Mouse (Mus musculus) C2C12 (cell line): Measurements from ENCODE around the gene Tmem30a. TPM values are rescaled to one million over a fixed set of nuclear protein-coding genes. Genes with fewer than 3 reads are reported as not detected.

Experiments
- H3K27me3 ChIP-seq: one replicate; pipeline ENCODE4 v1.6.1; 2011; ENCODE audit not compliant: control insufficient read depth, insufficient read depth, insufficient read length
- H3K36me3 ChIP-seq: one replicate; pipeline ENCODE4 v1.6.1; 2011; ENCODE audit not compliant: control insufficient read depth, insufficient read depth
- H3K4me3 ChIP-seq: one replicate; pipeline ENCODE4 v1.5.1; 2011; ENCODE audit warnings: mild to moderate bottlenecking, control low read depth; ENCODE audit not compliant: poor library complexity, insufficient read depth, severe bottlenecking
- H3K79me2 ChIP-seq: one replicate; pipeline ENCODE4 v1.6.1; 2011; ENCODE audit not compliant: control insufficient read depth, insufficient read depth
- H3K79me3 ChIP-seq: one replicate; pipeline ENCODE4 v1.6.1; 2011; ENCODE audit warnings: low read depth, control low read depth
- H3ac ChIP-seq: one replicate; pipeline ENCODE3; 2011; ENCODE audit warnings: low read depth; ENCODE audit not compliant: control insufficient read depth, insufficient read length
- CEBPB ChIP-seq: IDR thresholded peaks from one replicate; pipeline ENCODE4 v1.6.1; 2011; ENCODE audit warnings: low read depth, mild to moderate bottlenecking, control low read depth, moderate library complexity
- CTCF ChIP-seq: IDR thresholded peaks from one replicate; pipeline ENCODE4 v1.5.1; 2011; ENCODE audit not compliant: control insufficient read depth, insufficient read depth, insufficient read length
- FOSL1 ChIP-seq: IDR thresholded peaks from one replicate; pipeline ENCODE4 v1.8.0; 2011; ENCODE audit warnings: mild to moderate bottlenecking, low read length; ENCODE audit not compliant: poor library complexity, insufficient read depth, severe bottlenecking
- MAX ChIP-seq: IDR thresholded peaks from one replicate; pipeline ENCODE4 v1.6.1; 2011; ENCODE audit warnings: mild to moderate bottlenecking, control low read depth
- MYOD1 ChIP-seq: IDR thresholded peaks from one replicate; pipeline ENCODE4 v1.6.1; 2011; ENCODE audit warnings: low read depth; ENCODE audit not compliant: control insufficient read depth, insufficient read length
- MYOG ChIP-seq: IDR thresholded peaks from one replicate; pipeline ENCODE4 v1.6.1; 2011; ENCODE audit not compliant: control insufficient read depth, insufficient read length; ENCODE audit errors: extremely low read depth
- USF1 ChIP-seq: IDR thresholded peaks from one replicate; pipeline ENCODE4 v1.6.1; 2011; ENCODE audit warnings: low read depth, mild to moderate bottlenecking, control low read depth, moderate library complexity
- polyA plus RNA-seq: library from polyadenylated mRNA; unstranded; fragments of >200 nt; fragmentation: generic; extraction: Trizol; gene quantifications from one replicate; pipeline ENCODE4 v1.2.1, GENCODE M21; 2012; ENCODE audit warnings: missing spikeins

Gene Tmem30a
- polyA plus RNA-seq, 1 experiment = 18.4 TPM

DNA sequence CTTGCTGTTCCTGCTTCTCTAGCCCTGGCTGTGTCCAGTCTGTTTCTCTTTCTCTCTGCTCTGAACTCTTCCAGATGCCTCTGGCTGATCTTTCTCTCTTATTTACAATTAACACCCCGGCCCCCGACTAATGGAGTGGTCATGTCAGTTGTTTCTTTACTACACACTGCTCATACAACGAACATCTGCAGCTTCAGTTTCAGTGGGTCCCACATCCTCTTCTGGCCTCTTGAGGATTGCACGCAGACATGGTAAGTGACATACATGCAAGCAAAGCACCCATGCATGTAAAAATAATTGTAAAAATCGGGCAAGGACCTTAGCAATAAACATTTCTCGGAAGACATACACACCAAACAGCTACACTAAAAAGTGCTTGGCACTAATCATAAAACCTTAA is 57.7 kb downstream of the Tmem30a start:
- Histone ChIP-seq H3K79me3 (no peaks in the 10 kb centered on the region), H3K4me3 (no peak overlapping the region), H3K36me3 (no peaks in the 10 kb centered on the region), H3K27me3 (no peaks in the 10 kb centered on the region), H3K79me2 (no peaks in the 10 kb centered on the region), H3ac (no peak overlapping the region)
- TF ChIP-seq CTCF (no peak), USF1 (no peak), FOSL1 (no peak), MAX (no peak), CEBPB (no peak), MYOG (no peak), MYOD1 (no peak)

DNA sequence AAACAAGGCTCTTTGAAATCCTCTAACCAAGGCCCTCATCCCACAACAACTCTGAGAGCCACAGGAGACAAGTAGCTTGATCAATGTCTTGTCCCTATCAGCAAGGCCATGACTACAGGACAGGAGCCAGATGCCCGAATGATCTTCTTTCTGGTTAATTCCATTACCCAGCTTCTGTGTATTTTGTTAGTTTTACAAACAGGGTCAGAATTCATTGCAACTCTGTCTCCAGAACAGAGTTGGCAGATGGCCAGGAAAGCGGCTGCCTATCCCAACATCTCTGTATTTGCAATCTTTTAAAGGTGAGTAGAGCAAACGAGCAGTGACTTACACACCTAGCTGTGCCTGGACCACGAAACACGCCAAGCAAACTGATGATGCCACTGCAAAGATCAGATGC is 63.0 kb downstream of the Tmem30a start:
- no peak overlapping the region for H3K4me3 ChIP-seq
- H3K27me3 ChIP-seq = no peaks in the 10 kb centered on the region
- H3K36me3 ChIP-seq = no peaks in the 10 kb centered on the region
- TF ChIP-seq CEBPB (no peak), MYOD1 (no peak), USF1 (no peak), CTCF (no peak), MAX (no peak), FOSL1 (no peak), MYOG (no peak)
- no peak overlapping the region for H3ac ChIP-seq
- no peaks in the 10 kb centered on the region for H3K79me3 ChIP-seq
- H3K79me2 ChIP-seq = no peaks in the 10 kb centered on the region

DNA sequence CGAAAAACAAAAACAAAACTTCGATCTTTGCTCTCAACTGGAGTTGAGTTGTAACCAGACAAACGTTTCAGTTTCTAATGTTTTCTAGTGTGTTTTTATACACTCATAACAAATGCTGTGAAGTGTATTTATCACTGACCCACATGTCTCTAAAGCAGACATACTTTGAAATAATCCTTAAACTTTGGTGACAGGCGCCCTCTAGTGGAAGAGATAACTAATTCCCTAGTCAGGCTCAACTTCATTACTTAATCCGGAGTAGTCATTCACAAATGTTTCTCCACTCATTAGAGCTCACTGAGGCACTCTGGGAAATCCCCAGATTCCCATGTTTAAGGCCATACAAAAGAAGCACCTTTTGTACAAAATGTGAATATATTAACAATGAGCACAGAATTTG is 70.2 kb downstream of the Tmem30a start:
- TF ChIP-seq MYOD1 (no peak), CEBPB (no peak), FOSL1 (no peak)
- Histone ChIP-seq H3K36me3 (no peaks in the 10 kb centered on the region), H3K27me3 (no peaks in the 10 kb centered on the region), H3K79me2 (no peaks in the 10 kb centered on the region), H3K4me3 (no peak overlapping the region), H3K79me3 (no peaks in the 10 kb centered on the region), H3ac (no peak overlapping the region)

DNA sequence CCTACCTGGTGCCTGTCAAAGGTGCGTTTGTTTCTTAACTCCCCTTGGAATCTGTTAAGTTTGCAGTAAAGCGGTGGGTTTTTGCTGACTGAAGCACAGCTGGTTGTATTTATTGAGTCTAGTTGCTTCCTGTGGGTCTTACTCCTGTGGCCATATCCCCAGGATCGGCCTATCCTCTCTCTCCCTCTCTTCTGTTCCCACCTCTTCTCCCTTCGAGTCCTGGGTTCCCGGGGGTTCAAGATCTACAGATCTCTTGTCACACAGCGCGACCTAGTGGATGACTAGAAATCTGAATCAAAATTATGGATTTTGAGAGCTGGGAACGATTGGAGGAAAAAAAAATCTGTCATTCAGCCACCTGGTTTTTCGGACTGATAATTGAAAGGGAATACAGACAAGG is 72.3 kb downstream of the Tmem30a start:
- Histone ChIP-seq H3K27me3 (no peaks in the 10 kb centered on the region), H3ac (no peak overlapping the region), H3K79me3 (no peaks in the 10 kb centered on the region), H3K36me3 (no peaks in the 10 kb centered on the region), H3K4me3 (no peak overlapping the region), H3K79me2 (no peaks in the 10 kb centered on the region)
- peak; percentile 16 for TF ChIP-seq CTCF
- no peak for TF ChIP-seq MAX

DNA sequence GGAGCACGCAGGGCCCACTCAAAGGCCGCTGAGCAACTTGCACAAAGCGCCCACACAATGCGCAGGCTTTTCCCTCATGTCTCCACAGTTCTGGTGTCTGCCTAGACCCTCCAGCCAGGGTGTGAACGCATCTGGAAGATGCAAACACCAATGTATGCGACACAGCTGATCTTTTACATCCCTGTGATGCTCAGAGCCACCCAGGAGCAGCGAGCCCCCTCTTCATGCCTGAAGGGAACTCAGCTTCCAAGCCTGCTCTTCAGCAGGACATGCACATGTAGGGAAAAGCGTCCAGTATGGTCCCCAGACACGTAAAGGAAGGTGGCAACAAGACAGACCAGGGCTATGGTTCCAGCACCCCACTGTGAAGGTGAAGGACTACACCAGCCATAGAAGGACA is 73.2 kb downstream of the Tmem30a start:
- no peaks in the 10 kb centered on the region for H3K79me2 ChIP-seq
- no peak overlapping the region for H3ac ChIP-seq
- H3K27me3 ChIP-seq = no peaks in the 10 kb centered on the region
- no peak overlapping the region for H3K4me3 ChIP-seq
- no peaks in the 10 kb centered on the region for H3K36me3 ChIP-seq
- no peaks in the 10 kb centered on the region for H3K79me3 ChIP-seq
- TF ChIP-seq USF1 = no peak
- no peak for TF ChIP-seq MYOD1
- no peak for TF ChIP-seq MAX
- TF ChIP-seq MYOG = no peak
- no peak for TF ChIP-seq FOSL1
- no peak for TF ChIP-seq CTCF
- no peak for TF ChIP-seq CEBPB

DNA sequence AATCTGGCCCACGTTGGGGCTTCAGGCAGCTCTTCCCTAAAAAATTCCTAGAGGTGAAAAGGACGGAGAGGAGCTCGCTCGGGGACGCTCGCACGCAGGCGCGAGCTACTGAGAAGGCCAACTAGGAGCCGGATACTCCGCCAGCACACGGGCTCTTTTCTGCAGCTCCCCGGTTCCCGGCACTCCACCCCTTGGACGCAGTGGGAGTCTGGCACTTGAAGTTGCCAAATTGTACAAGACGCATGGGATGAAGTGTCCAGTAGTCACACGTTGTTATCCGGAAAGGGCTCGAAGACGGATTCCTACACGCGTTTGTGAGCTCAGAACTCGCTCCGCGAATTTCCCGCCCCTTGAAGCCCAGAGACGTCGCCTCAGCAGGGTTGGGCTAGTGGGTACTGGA is 73.9 kb downstream of the Tmem30a start:
- H3K79me2 ChIP-seq = no peaks in the 10 kb centered on the region
- H3K36me3 ChIP-seq = no peaks in the 10 kb centered on the region
- no peaks in the 10 kb centered on the region for H3K79me3 ChIP-seq
- TF ChIP-seq CTCF (no peak), USF1 (no peak), CEBPB (no peak), FOSL1 (no peak), MAX (no peak)
- H3ac ChIP-seq = no peak overlapping the region
- no peaks in the 10 kb centered on the region for H3K27me3 ChIP-seq
- H3K4me3 ChIP-seq = no peak overlapping the region

Other genes starting within 250 kb of the Tmem30a start
- 15.3 TPM for gene Col12a1, start 74.7 kb downstream of the Tmem30a start, polyA plus RNA-seq
- 453 TPM for gene Cox7a2, start 33.6 kb downstream of the Tmem30a start, polyA plus RNA-seq
- 0.01 TPM for gene Filip1, start 219.3 kb upstream of the Tmem30a start, polyA plus RNA-seq